Mouse (Mus musculus): ENCODE results near the gene Nr1d1. TPM values are rescaled to one million over a fixed set of nuclear protein-coding genes. Genes with fewer than 3 reads are reported as not detected.

Nr1d1 gene
- total RNA-seq, 2 experiments from 2014 or later, result 87.2 to 122 TPM

- no peak for DNase-seq (ENCODE audit: low spot score in 2 of 2)
Measured at GRCm38 (mm10) chr11:98752562-98753140, 22.5 kb downstream of the Nr1d1 start.

- DNase-seq (ENCODE audit: low spot score in 2 of 2), result no peak
Measured at GRCm38 (mm10) chr11:98751221-98751782, 23.8 kb downstream of the Nr1d1 start.

DNA sequence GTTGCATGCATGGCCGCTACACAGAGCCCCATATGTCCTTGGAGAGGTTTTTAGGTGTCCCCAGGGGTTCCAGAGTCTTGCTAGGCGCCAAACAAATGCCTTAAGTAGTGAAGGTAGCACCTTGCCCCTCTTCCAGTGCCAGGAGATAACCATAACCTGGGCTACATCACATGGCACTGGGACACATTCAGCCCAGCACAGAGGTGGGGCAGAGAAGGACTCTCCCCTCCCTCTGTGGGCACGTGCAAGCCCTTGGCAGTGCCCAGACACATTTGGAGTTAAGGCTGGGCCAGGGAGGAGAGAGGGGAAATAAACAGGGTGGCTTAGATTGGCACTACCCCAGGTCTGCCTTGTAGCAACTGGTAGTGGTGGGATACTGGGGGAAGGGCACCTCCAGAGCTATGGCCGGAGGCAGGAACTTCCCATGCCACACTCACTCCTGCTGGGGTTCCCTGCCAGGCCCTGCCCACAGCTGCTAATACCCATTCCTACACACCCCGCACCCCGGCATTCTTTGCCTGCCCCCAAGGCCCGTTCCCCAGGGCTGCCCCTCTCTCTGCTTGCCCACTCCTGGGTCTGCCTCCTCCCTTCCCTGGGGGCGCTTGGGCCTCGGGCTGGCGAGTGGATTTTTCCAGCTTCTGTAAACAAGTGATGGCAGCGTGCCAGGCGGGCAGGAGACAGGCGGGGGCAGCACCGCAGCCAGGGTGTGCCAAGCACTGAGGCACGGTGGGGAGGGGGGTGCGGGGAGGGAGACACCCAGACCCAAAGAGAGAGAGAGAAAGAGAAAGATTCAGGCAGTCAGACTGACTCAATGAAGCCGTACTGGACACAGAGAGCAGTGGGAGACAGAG, 24.6 kb downstream of the Nr1d1 start:
- DNase-seq (ENCODE audit: low spot score in 2 of 2), result peak; percentile 77 to 79

DNA sequence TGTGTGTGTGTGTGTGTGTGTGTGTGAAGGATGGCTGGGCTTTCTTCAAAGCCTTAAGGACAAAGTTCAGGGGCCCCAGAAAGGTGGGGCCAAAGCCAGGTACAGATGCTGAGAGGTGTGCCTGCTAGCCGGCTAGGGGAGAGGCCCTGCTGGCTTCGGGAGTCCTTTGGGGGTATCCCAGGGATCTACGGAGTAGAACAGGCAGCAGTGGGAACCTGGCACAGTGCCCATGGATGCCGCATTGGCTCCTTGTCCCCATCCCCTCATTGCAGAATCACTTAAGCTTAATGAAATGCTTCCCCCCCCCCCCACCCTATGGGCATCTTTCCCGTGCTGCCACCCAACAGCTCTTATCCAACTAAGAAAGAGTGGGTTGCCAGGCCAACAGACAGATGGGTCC, 25.4 kb downstream of the Nr1d1 start:
- no peak for DNase-seq (ENCODE audit: low spot score in 2 of 2)

- DNase-seq (ENCODE audit: low spot score in 2 of 2), result no peak
Measured at GRCm38 (mm10) chr11:98748506-98749416, 26.4 kb downstream of the Nr1d1 start.

GRCm38 (mm10) chr11:98747804-98748505, 27.2 kb downstream of the Nr1d1 start:
- DNase-seq (ENCODE audit: low spot score in 2 of 2), result no peak

DNA sequence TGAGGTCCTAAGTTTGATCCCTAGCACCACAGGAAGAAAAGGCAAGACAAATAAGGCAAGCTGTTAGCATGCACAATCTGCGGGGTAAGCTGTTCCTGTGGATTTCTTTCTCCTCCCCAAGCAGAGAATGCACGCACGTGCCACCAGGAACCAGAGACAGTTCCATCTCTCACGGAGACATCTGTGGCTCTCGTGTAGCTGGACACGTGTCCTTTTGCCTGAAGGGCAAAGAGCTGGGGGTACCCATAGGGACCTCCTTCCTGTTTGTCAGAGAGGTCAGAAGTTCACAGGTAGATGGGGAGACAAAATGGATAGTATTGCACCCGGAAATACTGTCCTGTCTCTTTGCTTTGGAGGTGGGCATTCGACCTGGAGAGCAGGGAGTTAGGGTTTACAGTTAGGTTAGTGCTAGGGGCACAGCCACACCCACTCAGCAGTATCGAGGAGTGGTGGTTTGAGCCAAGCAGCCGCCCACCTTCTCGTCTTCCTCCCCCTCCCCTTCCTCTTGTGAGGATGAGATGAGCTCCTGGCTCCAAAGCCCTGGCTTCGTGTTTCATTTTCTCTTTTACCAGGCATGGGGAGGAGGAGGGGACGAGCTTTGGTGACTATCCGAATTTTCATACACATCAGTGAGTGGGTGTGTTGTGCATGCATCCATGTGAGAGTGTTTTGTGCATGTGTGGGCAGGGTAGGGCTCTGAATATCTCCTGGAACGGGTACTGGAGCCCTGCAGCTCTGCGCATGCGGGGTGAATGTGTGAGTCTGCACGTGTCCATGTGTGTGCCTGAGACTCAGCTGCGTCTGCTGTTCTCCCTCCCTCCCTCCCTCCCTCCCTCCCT, 28.1 kb downstream of the Nr1d1 start:
- DNase-seq (ENCODE audit: low spot score in 2 of 2), result peak; percentile 93

DNA sequence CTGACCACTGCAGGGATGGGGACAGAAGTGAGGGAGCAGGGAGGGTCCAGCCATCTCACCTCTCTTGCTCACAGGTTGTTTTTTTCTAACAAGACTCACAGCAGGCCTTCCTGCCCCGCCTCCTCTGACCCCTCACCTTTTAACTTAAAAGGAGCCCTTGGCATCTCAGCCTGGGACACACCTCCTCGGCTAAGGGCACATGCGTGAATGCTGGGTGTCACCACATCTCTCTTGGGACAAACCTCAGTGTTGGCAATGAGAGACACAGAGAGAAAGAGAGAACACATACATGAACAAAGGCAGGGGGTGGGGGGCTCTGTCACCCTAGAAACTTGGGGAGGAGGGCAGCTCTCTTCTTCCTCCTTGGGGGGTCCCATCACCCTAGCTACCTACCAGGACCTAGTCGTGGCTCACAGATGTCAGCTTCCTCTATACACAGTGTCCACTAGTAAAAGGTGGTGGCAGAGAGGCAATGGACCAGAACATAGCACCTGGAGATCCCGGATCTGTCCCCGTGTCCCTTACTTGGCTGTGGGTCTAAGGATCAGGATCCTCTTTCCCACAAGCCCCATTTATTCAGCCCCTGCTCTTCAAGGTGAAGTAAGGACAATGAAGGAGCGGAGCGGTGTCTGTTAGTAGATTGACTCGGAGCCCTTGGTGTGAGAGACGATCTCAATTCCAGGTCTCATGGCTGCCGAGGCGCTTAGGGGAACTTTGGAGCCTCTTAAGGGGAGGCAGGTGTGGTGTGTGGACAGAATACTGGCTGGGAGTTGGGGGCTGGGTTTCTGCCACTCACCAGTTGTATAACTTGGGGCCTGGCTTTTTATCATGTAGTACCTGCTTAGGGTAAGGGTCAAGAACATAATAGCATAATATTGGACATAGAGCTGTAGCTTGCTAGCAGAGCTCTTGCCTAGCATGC, 28.9 kb downstream of the Nr1d1 start:
- no peak for DNase-seq (ENCODE audit: low spot score in 2 of 2)

GRCm38 (mm10) chr11:98744456-98745019, 30.6 kb downstream of the Nr1d1 start:
- DNase-seq (ENCODE audit: low spot score in 2 of 2), result no peak

DNA sequence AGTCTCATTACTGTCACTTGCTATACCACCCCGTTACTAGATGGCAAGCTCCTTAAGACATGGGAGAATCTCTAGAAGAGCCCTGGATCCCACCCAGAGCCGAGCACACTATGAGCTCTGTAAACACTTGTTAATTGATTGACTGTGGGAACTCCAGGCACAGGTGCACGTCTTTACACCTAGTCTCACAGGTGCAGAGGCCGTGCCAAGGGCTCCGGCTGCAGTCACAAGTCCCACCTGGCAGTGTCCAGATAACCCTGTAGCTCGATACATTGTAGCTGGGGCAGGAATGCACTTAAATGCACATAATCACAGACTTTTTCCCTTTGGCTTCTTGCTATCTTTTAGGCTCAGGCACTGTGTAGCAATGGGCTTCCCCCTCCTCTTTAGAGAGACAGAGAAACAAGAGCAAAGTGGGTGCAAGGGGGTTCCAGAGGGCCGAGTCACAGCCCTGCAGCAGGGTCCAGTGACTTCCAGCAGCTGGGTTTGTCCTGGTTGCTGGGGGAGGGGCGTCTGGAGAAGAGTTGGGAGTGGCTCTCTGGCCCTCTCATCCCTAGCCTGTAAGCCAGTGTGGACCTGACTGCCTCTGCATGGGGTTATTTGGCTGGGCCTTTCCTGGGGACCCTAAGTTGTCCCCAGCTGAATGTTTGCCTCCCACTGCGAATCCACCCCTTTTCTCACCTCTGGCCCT, 31.3 kb downstream of the Nr1d1 start:
- DNase-seq (ENCODE audit: low spot score in 2 of 2), result no peak

GRCm38 (mm10) chr11:98742397-98743291, 32.5 kb downstream of the Nr1d1 start:
- no peak for DNase-seq (ENCODE audit: low spot score in 2 of 2)

DNA sequence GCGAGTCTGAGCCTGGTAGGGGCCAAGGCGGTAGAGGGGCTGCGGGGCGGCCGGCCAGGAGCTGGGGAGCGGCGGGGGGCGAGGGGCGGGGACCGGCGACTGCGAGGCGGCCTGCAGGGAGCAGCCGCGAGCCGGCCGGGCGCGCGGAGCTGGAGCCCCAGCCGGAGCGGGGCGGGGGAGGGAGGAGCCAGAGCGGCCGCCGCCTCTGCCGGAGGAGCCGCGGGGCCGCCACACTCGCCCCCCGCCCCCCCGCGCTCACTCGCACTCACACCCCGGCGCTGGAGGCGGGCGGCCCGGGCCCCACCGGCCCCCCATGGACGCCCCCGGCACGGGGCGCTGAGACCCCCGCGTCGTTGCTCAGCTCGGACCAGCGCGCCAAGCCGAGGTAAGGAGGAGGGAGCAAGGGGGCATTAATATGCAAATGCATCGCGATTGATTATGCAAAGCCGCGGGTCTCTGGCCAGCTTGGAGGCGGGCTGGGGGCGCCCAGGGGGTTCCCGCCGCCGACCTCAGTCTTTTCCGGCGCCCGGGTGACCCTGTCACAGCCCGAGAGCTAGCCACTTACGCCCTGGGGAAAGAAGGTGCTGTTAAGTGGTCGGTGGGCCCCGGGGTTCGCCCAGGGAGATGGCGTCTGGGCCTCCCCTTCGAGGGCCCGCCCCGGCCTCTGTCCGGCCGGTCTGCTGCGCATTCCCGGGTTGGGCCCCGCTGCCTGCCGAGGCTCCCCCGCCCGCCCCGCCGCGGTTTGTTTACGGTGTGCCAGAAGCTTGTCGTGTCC, 33.3 kb downstream of the Nr1d1 start:
- peak; percentile 70 to 87 for DNase-seq (ENCODE audit: low spot score in 2 of 2)

GRCm38 (mm10) chr11:98741051-98741620, 34.0 kb downstream of the Nr1d1 start:
- no peak for DNase-seq (ENCODE audit: low spot score in 2 of 2)

DNA sequence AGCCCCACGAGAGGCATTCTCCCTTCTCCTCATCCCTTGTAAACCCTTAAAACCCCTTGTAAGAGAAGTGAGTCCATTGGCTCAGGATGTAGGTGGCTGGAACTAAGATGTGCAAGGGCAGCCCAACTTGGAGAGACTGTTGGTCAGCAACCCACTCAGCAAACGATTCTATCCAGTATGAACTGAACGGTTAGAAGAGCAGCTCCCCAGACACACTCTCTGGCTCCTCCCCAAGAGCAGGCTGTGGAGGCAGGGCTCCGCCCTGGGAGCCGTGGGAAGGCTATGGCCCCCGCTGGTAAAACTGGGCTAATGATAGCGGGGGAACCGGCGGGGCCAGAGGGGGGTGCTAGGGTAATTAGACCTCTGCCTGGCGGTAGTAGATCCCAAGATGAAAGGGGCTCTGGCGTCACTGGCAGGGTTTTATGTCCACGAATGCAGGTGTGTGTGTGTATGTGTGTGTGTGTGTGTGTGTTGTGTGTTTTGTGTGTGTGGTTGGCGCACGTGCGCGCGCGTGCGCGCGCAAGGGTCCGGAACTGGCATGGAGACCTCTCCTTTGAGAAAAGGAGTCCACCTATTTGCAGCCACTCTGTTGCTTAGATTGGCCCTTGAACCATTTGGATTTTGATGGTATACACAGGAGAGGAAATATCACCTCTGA, 34.6 kb downstream of the Nr1d1 start, which contains the start of gene Thra:
TSS of gene Thra (plus strand) at position 246 of the 658 bp plus-strand sequence.
- no peak for DNase-seq (ENCODE audit: low spot score in 2 of 2)

DNA sequence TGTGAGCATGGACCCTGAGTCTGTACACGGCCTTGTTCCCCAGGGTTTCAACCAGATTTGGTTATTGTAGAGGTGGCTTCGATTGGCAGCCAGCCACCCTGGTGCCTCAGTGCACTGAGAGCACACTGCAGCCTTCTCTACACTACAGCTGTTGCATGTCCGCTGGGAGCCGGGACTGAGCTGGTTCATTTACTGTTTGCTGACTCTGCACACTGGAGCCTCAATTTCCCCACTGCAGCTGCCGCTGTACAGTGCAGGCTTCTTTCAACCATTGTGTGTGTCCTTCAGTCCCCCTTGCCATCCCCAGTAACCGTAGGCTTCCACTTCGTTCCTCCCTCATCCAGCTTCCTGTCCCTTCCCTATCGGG, 35.1 kb downstream of the Nr1d1 start:
- no peak for DNase-seq (ENCODE audit: low spot score in 2 of 2)

Measured in left cerebral cortex, adult 18-20 months (tissue).